Mouse (Mus musculus) megakaryocyte, embryonic 14.5 days (primary cell): Measurements from ENCODE around the gene Grm6.

Experiments used
- FLI1 ChIP-seq: IDR thresholded peaks from 2 replicates; pipeline ENCODE4 v1.6.1; 2012; ENCODE audit warnings: low read length, inconsistent platforms, mixed read lengths
- GATA1 ChIP-seq: IDR thresholded peaks from 3 replicates; pipeline ENCODE4 v1.6.1; 2012; ENCODE audit warnings: mixed read lengths, low read length, inconsistent platforms, borderline replicate concordance

- TF ChIP-seq FLI1 (no peak), GATA1 (no peak)
These were observed 24.3 kb upstream of the Grm6 start for GRCm38 (mm10) chr11:50826214-50826613.
